Mouse (Mus musculus): ENCODE data around the gene 1700028J19Rik. TPM values are rescaled to one million over a fixed set of nuclear protein-coding genes. Genes with fewer than 3 reads are reported as not detected.
"Not testable (repeated sequence)": the region's sequence is repeated elsewhere in the genome, so short reads cannot be mapped to it uniquely, and the experiment has no call there.

The 1700028J19Rik gene
- polyA plus RNA-seq, 1 experiment from 2014 or later, result 1.6 TPM

DNA sequence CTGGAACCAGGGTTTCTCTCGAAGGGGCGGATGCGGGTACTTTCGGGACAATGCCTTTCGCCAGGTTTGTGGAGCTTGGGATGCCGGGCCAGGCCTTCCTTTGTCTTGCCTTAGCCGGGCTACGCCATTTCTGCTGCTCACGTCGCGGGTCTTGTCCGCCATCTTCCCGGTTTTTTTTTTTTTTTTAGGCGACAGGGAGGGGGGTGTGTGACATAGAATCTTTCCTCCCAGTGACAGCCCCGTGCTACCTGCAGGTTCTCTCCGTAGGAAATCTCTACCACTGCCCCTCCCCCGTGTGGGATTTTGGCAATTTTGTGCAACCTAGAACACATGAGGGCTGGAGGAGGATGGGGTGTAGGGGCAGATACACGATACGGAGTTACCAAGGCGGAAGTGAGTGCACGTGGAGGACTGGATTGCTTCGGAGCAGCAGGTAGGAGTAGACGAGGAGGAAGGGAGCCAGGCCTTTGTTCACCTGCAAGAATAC, 532 bp upstream of the 1700028J19Rik start:
- H3K27me3 ChIP-seq, result no peaks in the 10 kb centered on the region
- WGBS, result 0% methylated on average over 23 of the region's 23 CpGs

DNA sequence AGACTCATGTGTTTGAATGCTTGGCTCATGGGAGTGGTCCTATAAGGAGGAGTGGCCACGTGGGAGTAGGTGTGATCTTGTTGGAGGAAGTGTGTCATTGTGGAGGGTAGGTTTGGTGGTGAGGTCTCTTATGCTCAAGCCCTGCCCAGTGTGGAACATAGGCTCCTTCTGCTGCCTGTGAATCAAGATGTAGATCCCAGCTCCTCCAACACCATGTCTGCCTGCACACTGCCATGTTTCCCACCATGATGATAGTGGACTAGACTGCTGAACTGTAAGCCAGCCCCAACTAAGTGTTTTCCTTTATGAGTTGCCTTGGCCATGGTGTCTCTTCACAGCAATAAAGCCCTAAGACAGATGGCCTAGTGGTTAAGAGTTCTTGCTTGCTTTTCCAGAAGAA, 2.4 kb downstream of the 1700028J19Rik start:
- no peak for ATAC-seq
- no peaks in the 10 kb centered on the region for H3K9me3 ChIP-seq
- peaks cover 11% of the 10 kb centered on the region for H3K36me3 ChIP-seq
- H3K9ac ChIP-seq (replicated peaks), result no peak overlapping the region
- peaks cover 27% of the 10 kb centered on the region for H3K4me1 ChIP-seq (replicated peaks)
- no peaks in the 10 kb centered on the region for H3K27me3 ChIP-seq
- 71% methylated on average over 1 of the region's 1 CpGs for WGBS
- no peak overlapping the region for H3K4me3 ChIP-seq (replicated peaks)
- no peak overlapping the region for H3K27ac ChIP-seq
- no peak overlapping the region for H3K4me2 ChIP-seq (replicated peaks)

More for the DNA sequence above, 532 bp upstream of the 1700028J19Rik start:
- H3K9ac ChIP-seq (replicated peaks), result peak overlapping the region; percentile 92
- ATAC-seq, result peak; percentile 16
- peak overlapping the region; percentile 90 for H3K4me3 ChIP-seq (replicated peaks)
- H3K9me3 ChIP-seq, result no peaks in the 10 kb centered on the region
- H3K36me3 ChIP-seq, result peaks cover 37% of the 10 kb centered on the region
- H3K27ac ChIP-seq, result peak overlapping the region; percentile 94
- H3K4me2 ChIP-seq (replicated peaks), result peak overlapping the region; percentile 82
- H3K4me1 ChIP-seq (replicated peaks), result peaks cover 40% of the 10 kb centered on the region

DNA sequence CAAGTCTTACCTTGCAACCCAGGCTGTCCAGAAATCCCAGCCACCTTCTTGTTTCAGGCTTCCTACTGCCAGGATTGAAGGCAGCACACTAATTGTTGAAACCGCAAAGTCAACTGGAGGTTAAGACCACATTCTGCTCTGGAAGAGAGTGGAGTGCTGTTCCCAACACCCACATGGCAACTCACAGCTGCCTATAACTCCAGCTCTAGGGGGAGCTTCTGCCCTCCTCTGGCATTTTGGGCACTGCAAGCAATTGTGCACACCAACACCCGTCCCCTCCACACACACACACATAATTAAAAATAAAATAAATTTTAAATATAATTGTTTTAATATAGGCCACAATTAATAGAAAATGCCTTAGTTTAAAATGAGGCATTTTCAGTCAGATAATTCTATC, 5.3 kb downstream of the 1700028J19Rik start:
- no peak for ATAC-seq
- no peaks in the 10 kb centered on the region for H3K9me3 ChIP-seq
- no peak overlapping the region for H3K4me3 ChIP-seq (replicated peaks)
- no peak overlapping the region for H3K4me2 ChIP-seq (replicated peaks)
- 72% methylated on average over 2 of the region's 2 CpGs for WGBS
- no peak overlapping the region for H3K9ac ChIP-seq (replicated peaks)
- H3K36me3 ChIP-seq, result no peaks in the 10 kb centered on the region
- H3K27ac ChIP-seq, result no peak overlapping the region
- no peaks in the 10 kb centered on the region for H3K27me3 ChIP-seq
- H3K4me1 ChIP-seq (replicated peaks), result peaks cover 9% of the 10 kb centered on the region

DNA sequence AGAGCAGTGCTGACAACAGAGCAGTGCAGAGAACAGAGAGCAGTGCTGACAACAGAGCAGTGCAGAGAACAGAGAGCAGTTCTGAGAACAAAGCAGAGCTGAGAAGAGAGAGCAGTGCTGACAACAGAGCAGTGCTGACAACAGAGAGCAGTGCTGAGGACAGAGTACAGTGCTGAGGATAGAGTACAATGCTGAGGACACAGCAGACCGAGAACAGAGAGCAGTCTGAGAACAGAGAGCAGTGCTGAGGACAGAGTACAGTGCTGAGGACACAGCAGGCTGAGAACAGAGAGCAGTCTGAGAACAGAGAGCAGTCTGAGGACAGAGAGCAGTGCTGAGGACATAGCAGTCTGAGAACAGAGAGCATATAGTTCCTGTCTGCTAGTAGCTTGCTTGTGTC, 5.8 kb downstream of the 1700028J19Rik start:
- WGBS, result 79% methylated on average over 1 of the region's 1 CpGs

DNA sequence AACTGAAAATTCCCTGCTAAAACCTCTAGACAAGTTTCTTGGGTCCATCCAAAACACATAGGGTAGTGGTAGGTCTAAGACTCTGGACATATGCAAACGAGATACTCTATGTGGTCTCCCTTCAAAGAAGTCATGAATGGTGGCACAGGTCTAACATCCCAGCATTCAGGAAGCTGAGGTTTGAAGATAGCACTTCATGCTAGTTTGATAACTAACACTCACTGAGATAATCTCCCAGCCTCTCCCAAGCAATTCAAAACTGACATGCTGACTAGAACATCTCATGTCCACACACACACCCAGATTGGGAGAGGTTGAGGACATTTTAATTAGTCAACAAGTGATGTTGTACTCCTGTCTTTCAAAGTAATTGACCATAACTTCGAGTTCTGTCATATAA, 6.6 kb downstream of the 1700028J19Rik start:
- 49% methylated on average over 2 of the region's 2 CpGs for WGBS
- H3K9ac ChIP-seq (replicated peaks), result no peak overlapping the region
- H3K9me3 ChIP-seq, result no peaks in the 10 kb centered on the region
- no peaks in the 10 kb centered on the region for H3K27me3 ChIP-seq
- H3K4me3 ChIP-seq (replicated peaks), result no peak overlapping the region
- no peaks in the 10 kb centered on the region for H3K36me3 ChIP-seq
- no peak overlapping the region for H3K4me2 ChIP-seq (replicated peaks)
- no peak overlapping the region for H3K27ac ChIP-seq
- no peak for ATAC-seq
- H3K4me1 ChIP-seq (replicated peaks), result no peaks in the 10 kb centered on the region

More for the DNA sequence above, 5.8 kb downstream of the 1700028J19Rik start:
- H3K4me2 ChIP-seq (replicated peaks), result no peak overlapping the region
- no peaks in the 10 kb centered on the region for H3K36me3 ChIP-seq
- H3K4me1 ChIP-seq (replicated peaks), result peaks cover 7% of the 10 kb centered on the region
- H3K27me3 ChIP-seq, result no peaks in the 10 kb centered on the region
- H3K27ac ChIP-seq, result no peak overlapping the region
- ATAC-seq, result no peak
- no peak overlapping the region for H3K9ac ChIP-seq (replicated peaks)
- H3K9me3 ChIP-seq, result no peaks in the 10 kb centered on the region
- H3K4me3 ChIP-seq (replicated peaks), result no peak overlapping the region

DNA sequence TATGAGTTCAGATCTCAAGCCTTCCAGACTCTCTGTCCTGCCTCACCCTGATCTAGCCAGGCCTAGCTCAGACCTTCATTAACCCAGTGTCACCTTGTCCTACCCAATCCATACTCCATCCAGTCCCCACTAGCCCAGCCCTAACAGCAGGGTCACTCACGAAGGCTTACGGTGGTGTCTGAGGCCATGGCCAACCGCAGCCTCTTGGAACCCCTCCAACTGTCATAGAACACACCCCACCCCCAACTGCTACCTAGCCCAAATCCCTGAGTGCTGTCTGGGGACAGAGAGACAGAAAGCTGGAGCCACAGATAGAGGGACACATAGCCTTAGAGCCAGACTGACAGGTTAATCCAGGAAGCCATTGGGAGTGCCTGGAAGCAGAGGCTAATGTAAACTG, 10.6 kb downstream of the 1700028J19Rik start, which contains the start of gene Gm36864:
Gene Gm36864 (plus strand): TSS at position 269 of the 400 bp plus-strand sequence.
- Histone ChIP-seq H3K36me3 (no peaks in the 10 kb centered on the region), H3K27me3 (no peaks in the 10 kb centered on the region), H3K4me1 (replicated peaks) (no peaks in the 10 kb centered on the region), H3K4me3 (replicated peaks) (no peak within 1 kb of the TSS), H3K4me2 (replicated peaks) (no peak within 1 kb of the TSS), H3K9me3 (no peaks in the 10 kb centered on the region), H3K27ac (no peak within 1 kb of the TSS), H3K9ac (replicated peaks) (no peak within 1 kb of the TSS)
- ATAC-seq, result no peak
- 81% methylated on average over 3 of the region's 3 CpGs for WGBS

DNA sequence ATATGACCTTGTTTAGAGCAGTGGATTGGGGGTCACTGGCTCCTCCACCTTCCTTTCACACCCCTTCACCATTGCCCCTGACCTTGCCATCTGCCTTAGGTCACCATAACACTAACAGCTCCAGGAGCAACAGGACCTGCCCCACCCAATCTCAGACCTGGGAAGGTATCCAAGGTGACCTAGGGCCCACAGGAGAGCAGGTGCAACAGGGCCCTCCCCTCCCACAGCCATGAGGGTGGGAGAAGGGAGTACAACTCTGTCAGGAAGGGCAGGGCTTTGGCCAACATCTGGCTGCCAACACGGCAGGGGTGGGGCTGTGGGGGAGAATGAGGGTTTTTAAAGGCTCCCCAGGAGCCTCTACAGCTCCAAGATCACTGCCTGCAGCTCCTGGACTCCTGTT, 21.4 kb downstream of the 1700028J19Rik start, which contains the start of gene Klk1:
Gene Klk1 (plus strand): TSS at position 285 of the 400 bp plus-strand sequence.
- H3K4me3 ChIP-seq (replicated peaks), result no peak within 1 kb of the TSS
- no peaks in the 10 kb centered on the region for H3K27me3 ChIP-seq
- no peak within 1 kb of the TSS for H3K4me2 ChIP-seq (replicated peaks)
- WGBS, result 36% methylated on average over 1 of the region's 1 CpGs
- no peak within 1 kb of the TSS for H3K27ac ChIP-seq
- H3K36me3 ChIP-seq, result no peaks in the 10 kb centered on the region
- no peak for ATAC-seq
- no peak within 1 kb of the TSS for H3K9ac ChIP-seq (replicated peaks)
- no peaks in the 10 kb centered on the region for H3K9me3 ChIP-seq
- no peaks in the 10 kb centered on the region for H3K4me1 ChIP-seq (replicated peaks)

DNA sequence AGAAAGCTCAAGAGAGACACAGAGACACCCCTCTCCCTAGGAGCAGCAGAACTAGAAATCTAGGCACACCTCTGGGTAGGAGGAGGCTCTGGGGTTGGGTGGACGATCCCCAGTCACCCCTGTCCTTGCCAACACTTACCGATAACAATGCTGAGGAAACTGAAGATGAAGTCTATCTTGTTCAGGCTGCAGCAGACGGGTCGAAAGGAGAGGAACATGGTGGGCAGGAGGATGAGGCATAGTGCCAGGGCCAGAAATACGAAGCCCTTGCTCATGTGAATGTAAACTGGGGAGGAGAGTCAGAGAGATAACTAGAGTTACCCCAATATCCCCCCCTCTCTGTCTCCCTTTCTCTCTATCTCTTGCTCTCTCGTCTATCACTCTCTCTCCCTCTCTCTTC, 24.2 kb downstream of the 1700028J19Rik start:
- H3K9me3 ChIP-seq; H3K4me1 ChIP-seq (replicated peaks); H3K9ac ChIP-seq (replicated peaks); H3K4me2 ChIP-seq (replicated peaks); ATAC-seq; H3K27me3 ChIP-seq; H3K36me3 ChIP-seq; H3K4me3 ChIP-seq (replicated peaks); H3K27ac ChIP-seq: not testable (repeated sequence)
- WGBS, result 82% methylated on average over 6 of the region's 6 CpGs

DNA sequence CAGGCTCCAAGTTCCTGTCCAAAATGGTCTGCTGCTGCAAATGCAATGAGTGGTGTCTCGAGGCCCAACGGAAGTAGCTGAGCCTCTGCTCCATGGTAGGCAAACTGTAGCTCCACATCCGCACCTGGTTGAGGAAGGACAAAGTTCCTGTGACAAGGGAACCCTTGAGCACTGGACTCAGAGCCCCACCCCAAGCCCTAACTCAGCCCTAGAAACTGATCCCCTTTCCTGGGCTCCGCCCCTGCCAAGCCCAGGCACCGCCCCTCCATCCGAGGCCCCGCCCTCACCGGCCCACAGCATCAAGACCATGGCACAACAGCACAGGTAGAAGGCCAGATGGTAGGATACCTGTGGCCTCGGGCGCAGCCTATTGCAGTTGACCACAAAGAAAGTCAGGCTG, 24.9 kb downstream of the 1700028J19Rik start:
- not testable (repeated sequence) for H3K9me3 ChIP-seq; H3K27ac ChIP-seq; H3K9ac ChIP-seq (replicated peaks); H3K27me3 ChIP-seq; ATAC-seq; H3K4me2 ChIP-seq (replicated peaks); H3K4me1 ChIP-seq (replicated peaks); H3K4me3 ChIP-seq (replicated peaks); H3K36me3 ChIP-seq
- 80% methylated on average over 10 of the region's 10 CpGs for WGBS

DNA sequence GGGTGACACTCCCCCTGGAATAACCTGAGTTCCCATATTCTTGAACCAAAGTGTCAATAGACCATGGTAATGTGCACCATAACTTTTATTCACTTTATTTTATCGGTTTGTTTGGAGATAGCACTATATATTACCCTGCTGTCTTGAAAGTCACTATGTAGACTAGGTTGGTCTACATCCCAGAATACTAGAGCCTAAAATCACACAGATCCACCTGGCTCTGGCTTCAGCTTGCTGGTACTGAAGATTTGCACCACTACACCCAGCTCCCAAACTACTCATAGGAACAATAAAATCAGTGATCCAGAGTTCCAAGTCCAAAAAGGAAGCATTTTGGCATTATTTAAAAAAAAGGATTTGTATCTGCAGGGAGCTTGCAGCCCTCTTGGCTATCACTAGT, 30.9 kb downstream of the 1700028J19Rik start, which contains the start of gene Klk1b5:
Gene Klk1b5 (plus strand): TSS at position 301 of the 400 bp plus-strand sequence.
- no peak within 1 kb of the TSS for H3K4me3 ChIP-seq (replicated peaks)
- H3K4me1 ChIP-seq (replicated peaks), result no peaks in the 10 kb centered on the region
- no peaks in the 10 kb centered on the region for H3K9me3 ChIP-seq
- no peaks in the 10 kb centered on the region for H3K36me3 ChIP-seq
- no peak within 1 kb of the TSS for H3K4me2 ChIP-seq (replicated peaks)
- H3K9ac ChIP-seq (replicated peaks), result no peak within 1 kb of the TSS
- no peaks in the 10 kb centered on the region for H3K27me3 ChIP-seq
- WGBS, result 79% methylated on average over 1 of the region's 1 CpGs
- no peak within 1 kb of the TSS for H3K27ac ChIP-seq
- no peak for ATAC-seq

DNA sequence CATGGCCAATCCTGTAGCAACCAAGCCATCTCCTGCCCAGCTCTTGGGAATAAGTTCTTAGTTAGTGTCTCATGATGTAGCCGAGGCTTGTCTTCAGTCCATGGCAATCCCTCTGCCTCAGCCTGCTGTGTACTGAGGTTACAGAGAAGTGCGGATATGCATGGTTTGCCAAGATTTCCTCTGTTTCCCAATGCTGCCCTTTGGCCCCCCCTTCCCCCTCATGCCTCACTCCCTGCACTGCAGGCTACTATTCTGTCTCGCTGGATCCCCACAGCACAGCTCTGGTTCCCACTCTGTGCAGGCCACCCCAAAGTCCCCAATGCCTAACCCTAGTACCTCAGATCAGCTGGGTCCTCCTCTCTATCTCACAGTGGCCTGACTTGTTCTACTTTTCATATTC, 38.2 kb downstream of the 1700028J19Rik start:
- no peaks in the 10 kb centered on the region for H3K36me3 ChIP-seq
- H3K4me1 ChIP-seq (replicated peaks), result no peaks in the 10 kb centered on the region
- no peak overlapping the region for H3K4me3 ChIP-seq (replicated peaks)
- no peak overlapping the region for H3K27ac ChIP-seq
- WGBS, result 79% methylated on average over 3 of the region's 3 CpGs
- no peak overlapping the region for H3K4me2 ChIP-seq (replicated peaks)
- H3K9ac ChIP-seq (replicated peaks), result no peak overlapping the region
- no peak for ATAC-seq
- H3K27me3 ChIP-seq, result no peaks in the 10 kb centered on the region
- H3K9me3 ChIP-seq, result no peaks in the 10 kb centered on the region

DNA sequence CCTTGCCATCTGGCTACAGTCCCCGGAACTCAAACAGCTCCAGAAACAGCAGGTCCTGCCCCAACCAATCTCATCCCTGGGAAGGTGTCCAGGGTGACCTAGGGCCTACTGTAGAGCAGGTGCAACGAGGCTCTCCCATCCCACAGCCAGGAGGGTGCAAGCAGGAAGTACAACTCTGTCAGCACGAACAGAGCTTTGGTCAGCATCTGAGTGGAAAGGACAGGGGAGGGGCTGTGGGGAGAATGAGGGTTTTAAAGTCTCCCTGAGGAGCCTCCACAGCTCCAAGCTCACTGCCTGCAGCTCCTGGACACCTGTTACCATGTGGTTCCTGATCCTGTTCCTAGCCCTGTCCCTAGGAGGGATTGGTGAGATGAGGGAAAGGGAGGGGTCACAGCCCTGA, 39.4 kb downstream of the 1700028J19Rik start, which contains the start of gene Klk1b4:
Gene Klk1b4 (plus strand): TSS at position 301 of the 400 bp plus-strand sequence.
- H3K4me3 ChIP-seq (replicated peaks); H3K9ac ChIP-seq (replicated peaks); H3K27ac ChIP-seq; H3K9me3 ChIP-seq; H3K4me2 ChIP-seq (replicated peaks); H3K4me1 ChIP-seq (replicated peaks); ATAC-seq; H3K36me3 ChIP-seq; H3K27me3 ChIP-seq: not testable (repeated sequence)
- 59% methylated on average over 3 of the region's 3 CpGs for WGBS

DNA sequence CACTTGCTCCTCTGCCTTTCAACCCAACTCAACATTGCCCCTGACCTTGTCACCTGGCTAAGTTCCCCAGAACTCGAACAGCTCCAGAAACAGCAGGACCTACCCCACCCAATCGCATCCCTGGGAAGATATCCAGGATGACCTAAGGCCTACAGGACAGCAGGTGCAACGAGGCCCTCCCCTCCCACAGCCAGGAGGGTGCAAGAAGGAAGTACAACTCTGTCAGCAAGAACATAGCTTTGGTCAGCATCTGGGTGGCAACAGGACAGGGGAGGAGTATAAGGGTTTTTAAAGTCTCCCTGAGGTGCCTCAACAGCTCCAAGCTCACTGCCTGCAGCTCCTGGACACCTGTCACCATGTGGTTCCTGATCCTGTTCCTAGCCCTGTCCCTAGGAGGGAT, 48.6 kb downstream of the 1700028J19Rik start, which contains the start of gene Klk1b3:
Gene Klk1b3 (plus strand): TSS at position 301 of the 400 bp plus-strand sequence.
- no peaks in the 10 kb centered on the region for H3K36me3 ChIP-seq
- no peak within 1 kb of the TSS for H3K4me3 ChIP-seq (replicated peaks)
- H3K27ac ChIP-seq, result no peak within 1 kb of the TSS
- ATAC-seq, result no peak
- H3K4me1 ChIP-seq (replicated peaks), result no peaks in the 10 kb centered on the region
- H3K27me3 ChIP-seq, result no peaks in the 10 kb centered on the region
- no peak within 1 kb of the TSS for H3K4me2 ChIP-seq (replicated peaks)
- 66% methylated on average over 3 of the region's 3 CpGs for WGBS
- no peak within 1 kb of the TSS for H3K9ac ChIP-seq (replicated peaks)
- H3K9me3 ChIP-seq, result no peaks in the 10 kb centered on the region
